Mouse (Mus musculus) leukemia stem cell, adult 10-12 weeks (primary cell): ENCODE measurements around the gene Ccdc22. TPM values are rescaled to one million over a fixed set of nuclear protein-coding genes. Genes with fewer than 3 reads are reported as not detected.

Experiments
- polyA plus RNA-seq: library from polyadenylated mRNA; stranded (reverse); fragments of >175 nt; gene quantifications from 2 replicates; pipeline ENCODE4 v1.2.3, GENCODE M21; 2012; ENCODE audit warnings: low replicate concordance

Gene Ccdc22
- polyA plus RNA-seq: 25.1 and 54.6 TPM in 2 replicates

GRCm38 (mm10) chrX:7604879-7605574 is at the start of gene Ccdc22:
Gene Ccdc22, minus strand, starts transcription at chrX:7605517.

DNA sequence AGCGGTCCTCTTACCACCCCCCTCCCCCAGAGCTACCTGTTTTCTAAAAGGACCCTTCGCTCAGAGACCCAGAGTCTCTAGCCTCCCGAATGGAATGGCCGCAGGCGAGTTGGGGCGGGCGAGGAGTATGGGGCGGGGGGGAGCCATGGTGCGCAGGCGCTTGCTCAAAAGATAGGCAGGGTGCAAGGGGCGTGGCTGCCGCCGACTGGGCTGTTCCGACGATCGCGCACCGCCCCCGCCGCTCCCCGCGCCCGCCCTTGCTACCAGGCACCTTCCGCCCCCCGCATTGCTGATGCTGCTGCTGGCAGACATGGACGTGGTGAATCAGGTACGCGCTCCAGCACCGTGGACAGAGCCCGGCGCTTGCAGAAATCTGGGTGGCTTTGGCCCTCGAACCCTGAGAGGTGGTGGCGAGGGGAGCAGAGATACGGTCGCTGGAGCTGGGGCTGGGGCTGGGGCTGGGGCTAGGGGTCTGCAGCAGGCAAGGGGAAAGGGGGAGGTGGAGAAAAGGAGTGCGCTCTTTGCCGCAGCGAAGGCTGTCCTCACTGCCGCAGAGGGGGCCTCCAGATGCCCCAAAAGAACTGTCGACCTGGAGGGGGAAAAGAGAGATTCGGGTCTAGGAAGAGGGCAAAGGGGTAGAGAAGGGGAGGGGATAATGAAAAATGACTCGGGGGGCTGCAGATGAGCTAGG is 33.2 kb upstream of the Ccdc22 start, which contains the start of gene Syp:
Syp (plus strand) TSS at position 71 of the 691 bp plus-strand sequence.

GRCm38 (mm10) chrX:7606783-7607182 is 1.5 kb upstream of the Ccdc22 start, which contains the start of gene Cacna1f:
Gene Cacna1f, plus strand, starts transcription at chrX:7607083.

GRCm38 (mm10) chrX:7574087-7574884 is 31.0 kb downstream of the Ccdc22 start, which contains the start of gene Ppp1r3f:
Gene Ppp1r3f, minus strand, starts transcription at chrX:7574283.

GRCm38 (mm10) chrX:7573176-7574086 is 31.9 kb downstream of the Ccdc22 start, which contains the start of gene Foxp3:
Gene Foxp3, plus strand, starts transcription at chrX:7573644.

Other genes starting within 250 kb of the Ccdc22 start
- 0.07 and 0.34 TPM in 2 replicates for gene Usp27x, start 229.7 kb downstream of the Ccdc22 start, polyA plus RNA-seq
- 15.3 and 26.7 TPM in 2 replicates for gene Foxp3, start 31.9 kb downstream of the Ccdc22 start, polyA plus RNA-seq
- gene Ppp1r3f, start 31.2 kb downstream of the Ccdc22 start, polyA plus RNA-seq: 0.91 and 1.7 TPM in 2 replicates
- 0.05 TPM in 1 of 2 replicates, not detected in the other for gene Cacna1f, start 1.6 kb upstream of the Ccdc22 start, polyA plus RNA-seq
- gene Syp, start 33.0 kb upstream of the Ccdc22 start, polyA plus RNA-seq: 0.72 and 1.1 TPM in 2 replicates
- 10.3 and 16.1 TPM in 2 replicates for gene Prickle3, start 51.7 kb upstream of the Ccdc22 start, polyA plus RNA-seq
- gene Plp2, start 65.9 kb upstream of the Ccdc22 start, polyA plus RNA-seq: 27.4 and 44.2 TPM in 2 replicates
- gene Magix, start 75.7 kb upstream of the Ccdc22 start, polyA plus RNA-seq: not detected in 2 replicates
- gene Gpkow, start 91.6 kb upstream of the Ccdc22 start, polyA plus RNA-seq: 1.3 and 5.0 TPM in 2 replicates
- gene Wdr45, start 108.8 kb upstream of the Ccdc22 start, polyA plus RNA-seq: 6.8 and 9.2 TPM in 2 replicates
- 2.4 and 4.0 TPM in 2 replicates for gene Gm45208, start 116.7 kb upstream of the Ccdc22 start, polyA plus RNA-seq
- 10.4 and 37.4 TPM in 2 replicates for gene Praf2, start 122.9 kb upstream of the Ccdc22 start, polyA plus RNA-seq
- 6.0 and 7.0 TPM in 2 replicates for gene Ccdc120, start 145.4 kb upstream of the Ccdc22 start, polyA plus RNA-seq
- gene Tfe3, start 157.0 kb upstream of the Ccdc22 start, polyA plus RNA-seq: 27.7 and 78.0 TPM in 2 replicates
- 24.0 and 30.6 TPM in 2 replicates for gene Gripap1, start 184.2 kb upstream of the Ccdc22 start, polyA plus RNA-seq
- gene Kcnd1, start 216.8 kb upstream of the Ccdc22 start, polyA plus RNA-seq: 0.39 and 1.3 TPM in 2 replicates
- gene Otud5, start 235.8 kb upstream of the Ccdc22 start, polyA plus RNA-seq: 121 and 187 TPM in 2 replicates